ENCODE assay signal across 29 mouse cellular contexts in the genomic region with DNA sequence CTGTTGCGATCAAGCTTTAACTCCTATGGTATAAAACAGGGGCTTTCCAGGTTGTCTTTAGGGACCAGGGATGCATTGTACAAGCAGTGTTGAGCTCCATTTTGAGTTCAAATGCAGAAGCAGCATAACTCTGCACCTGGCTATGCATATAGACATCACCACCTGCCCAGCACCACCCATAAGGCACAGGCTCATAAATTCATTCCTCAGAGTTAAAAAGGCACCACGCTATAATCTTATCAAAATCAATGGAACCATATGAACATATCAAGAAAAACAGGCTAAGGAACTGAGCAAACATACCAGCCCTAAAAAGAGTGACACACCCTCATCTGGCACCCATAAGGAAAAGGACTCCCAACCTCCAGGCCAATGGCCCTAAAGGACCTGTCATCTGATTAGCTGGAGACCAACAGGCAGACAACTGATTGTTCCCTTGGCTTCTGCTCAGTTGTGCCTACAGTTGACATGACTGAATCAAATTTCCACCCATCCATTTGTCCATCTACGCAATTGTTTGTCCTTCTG. TPM values are rescaled to one million over a fixed set of nuclear protein-coding genes. Genes with fewer than 3 reads are reported as not detected.
DNase-seq lines count a peak whose midpoint lies in the region; ATAC-seq lines count a peak whose summit lies in the region.
"Had no signal": no experiment of that assay in that cellular context is flagged by ENCODE, and none has a peak within 500 bp of the region (broad histone marks: within the 10 kb centered on the region; RNA-seq: fewer than 3 reads in every experiment).

No protein-coding gene starts in this region.

- no peak overlapping the region for H3K27ac ChIP-seq in intestine, embryonic 16.5 days (ENCODE audit: low read length)
- no peak overlapping the region for H3K27ac ChIP-seq in neural tube, embryonic 15.5 days (replicated peaks)
- H3K27ac ChIP-seq: forebrain, embryonic 12.5 days; forebrain, embryonic 15.5 days; heart, adult 2 months; heart, embryonic 10.5 days; heart, embryonic 13.5 days; hindbrain, embryonic 12.5 days had no signal

- intact Hi-C loops in heart, postnatal 36 days (cut with DNase I), result no loop called here

- H3K9ac ChIP-seq in intestine, embryonic 16.5 days (ENCODE audit: low read depth, low read length), result no peak overlapping the region
- no peak overlapping the region for H3K9ac ChIP-seq in neural tube, embryonic 15.5 days (replicated peaks)
- H3K9ac ChIP-seq: forebrain, embryonic 12.5 days; forebrain, embryonic 15.5 days; heart, embryonic 13.5 days; hindbrain, embryonic 12.5 days had no signal

- H3K27me3 ChIP-seq in intestine, embryonic 16.5 days (replicated peaks; ENCODE audit: control insufficient read depth, insufficient read depth, low read length), result no peaks in the 10 kb centered on the region
- no peaks in the 10 kb centered on the region for H3K27me3 ChIP-seq in neural tube, embryonic 15.5 days (replicated peaks)
- H3K27me3 ChIP-seq: forebrain, embryonic 12.5 days; forebrain, embryonic 15.5 days; heart, embryonic 13.5 days; hindbrain, embryonic 12.5 days had no signal

- peaks cover 3% of the 10 kb centered on the region; the same call in 1 of the 2 replicates for H3K9me3 ChIP-seq in intestine, embryonic 16.5 days (ENCODE audit: control insufficient read depth, low read length)
- H3K9me3 ChIP-seq in neural tube, embryonic 15.5 days (replicated peaks), result peaks cover 8% of the 10 kb centered on the region; the same call in 1 of the 2 replicates
- H3K9me3 ChIP-seq: forebrain, embryonic 15.5 days had no signal

- ATAC-seq in intestine, embryonic 16.5 days, result peak; percentile 95
- 0 out of 2 replicates have a peak, but pooled peaks have one; percentile 29 for ATAC-seq in megakaryocyte progenitor cell, adult 5-6 weeks (replicated peaks; ENCODE audit: poor library complexity)
- ATAC-seq in neural tube, embryonic 15.5 days (ENCODE audit: low FRiP score), result no peak
- ATAC-seq: activated CD4-positive, CD25-positive, alpha-beta regulatory T cell, adult 4 months; forebrain, embryonic 15.5 days; hindbrain, embryonic 16.5 days had no signal

- no peak overlapping the region for H3K4me3 ChIP-seq in intestine, embryonic 16.5 days (ENCODE audit: low read length)
- no peak overlapping the region for H3K4me3 ChIP-seq in neural tube, embryonic 15.5 days (replicated peaks)
- H3K4me3 ChIP-seq: forebrain, embryonic 12.5 days; forebrain, embryonic 15.5 days; heart, adult 2 months; heart, embryonic 10.5 days; heart, embryonic 13.5 days; hindbrain, embryonic 12.5 days had no signal

- H3K36me3 ChIP-seq in intestine, embryonic 16.5 days (ENCODE audit: control insufficient read depth, insufficient read depth, low read length), result no peaks in the 10 kb centered on the region
- no peaks in the 10 kb centered on the region for H3K36me3 ChIP-seq in neural tube, embryonic 15.5 days
- H3K36me3 ChIP-seq: forebrain, embryonic 12.5 days; forebrain, embryonic 15.5 days; heart, embryonic 10.5 days; heart, embryonic 13.5 days; hindbrain, embryonic 12.5 days had no signal

- H3K4me2 ChIP-seq in intestine, embryonic 16.5 days (ENCODE audit: low read depth, low read length), result no peak overlapping the region
- no peak overlapping the region for H3K4me2 ChIP-seq in neural tube, embryonic 15.5 days
- H3K4me2 ChIP-seq: forebrain, embryonic 12.5 days; forebrain, embryonic 15.5 days; heart, embryonic 13.5 days; hindbrain, embryonic 12.5 days had no signal

- WGBS in intestine, embryonic 16.5 days, result 79% methylated on average over 3 of the region's 3 CpGs
- WGBS in neural tube, embryonic 15.5 days, result 94% methylated on average over 3 of the region's 3 CpGs

- no peaks in the 10 kb centered on the region for H3K4me1 ChIP-seq in intestine, embryonic 16.5 days (ENCODE audit: control insufficient read depth, insufficient read depth, low read length)
- no peaks in the 10 kb centered on the region for H3K4me1 ChIP-seq in neural tube, embryonic 15.5 days
- H3K4me1 ChIP-seq: forebrain, embryonic 12.5 days; forebrain, embryonic 15.5 days; heart, embryonic 10.5 days; heart, embryonic 13.5 days; hindbrain, embryonic 12.5 days had no signal

- DNase-seq in heart, adult 11 months, result peak; percentile 53
- DNase-seq in heart, postnatal 36 days, result no peak
- DNase-seq in thymus, adult 18-20 months, result no peak
- no peak for DNase-seq in spleen, adult 12 weeks (ENCODE audit: low spot score)
- DNase-seq in kidney, postnatal 10 days, result no peak
- DNase-seq: adrenal gland, postnatal 10 days; adrenal gland, postnatal 36 days; cerebellum, adult 18-20 months; cerebellum, adult 9-10 months; cerebellum, postnatal 14 days; gastrocnemius, postnatal 25 days; heart, adult 2 months; heart, postnatal 14 days had no signal

RNA-seq across cellular contexts. Expression of a gene that starts 6.9 kb away (rescaled TPM):
- 10 to 100 TPM; 21.3 to 23.1 TPM for total RNA-seq in heart, postnatal 36 days (2021)
- 6.3 and 6.6 TPM in 2 replicates for polyA plus RNA-seq in intestine, embryonic 16.5 days (2015; fragmentation: Nextera tagmentation; extraction: Ambion mirVana)
- total RNA-seq in megakaryocyte progenitor cell, adult 5-6 weeks (2015), result not detected in 2 replicates
- not detected in 2 replicates for total RNA-seq in megakaryocyte progenitor cell, adult 5-6 weeks (2017)
- polyA plus RNA-seq in neural tube, embryonic 15.5 days (2015; fragmentation: Nextera tagmentation; extraction: Ambion mirVana), result 1.1 and 2.8 TPM in 2 replicates
- total RNA-seq: hematopoietic stem cell, adult 5-6 weeks had no signal
- polyA plus RNA-seq: activated CD4-positive, CD25-positive, alpha-beta regulatory T cell, adult 4 months had no signal

RNA-seq across cellular contexts. Expression of a gene that starts 21.0 kb away (rescaled TPM):
- 1 to 10 TPM; 1.4 TPM for total RNA-seq in heart, postnatal 36 days (2021)
- polyA plus RNA-seq in intestine, embryonic 16.5 days (2015; fragmentation: Nextera tagmentation; extraction: Ambion mirVana), result not detected in 2 replicates
- total RNA-seq in megakaryocyte progenitor cell, adult 5-6 weeks (2015), result not detected in 2 replicates
- not detected in 2 replicates for total RNA-seq in megakaryocyte progenitor cell, adult 5-6 weeks (2017)
- polyA plus RNA-seq in neural tube, embryonic 15.5 days (2015; fragmentation: Nextera tagmentation; extraction: Ambion mirVana), result not detected in 2 replicates
- total RNA-seq: ES-E14; hematopoietic stem cell, adult 5-6 weeks had no signal
- polyA plus RNA-seq: activated CD4-positive, CD25-positive, alpha-beta regulatory T cell, adult 4 months; embryonic facial prominence, embryonic 11.5 days; embryonic facial prominence, embryonic 14.5 days; forebrain, embryonic 12.5 days; gonadal fat pad, adult 2 months; heart, adult 2 months; heart, embryonic 10.5 days; heart, embryonic 13.5 days; heart, embryonic 16.5 days; hindbrain, embryonic 12.5 days had no signal

RNA-seq across cellular contexts. Expression of a gene that starts 36.9 kb away (rescaled TPM):
- 10 to 100 TPM; 13.7 TPM for total RNA-seq in heart, postnatal 36 days (2021)
- 5.1 TPM in 2 replicates for polyA plus RNA-seq in intestine, embryonic 16.5 days (2015; fragmentation: Nextera tagmentation; extraction: Ambion mirVana)
- total RNA-seq in megakaryocyte progenitor cell, adult 5-6 weeks (2015), result 2.8 and 3.3 TPM in 2 replicates
- total RNA-seq in megakaryocyte progenitor cell, adult 5-6 weeks (2017), result 3.5 and 4.0 TPM in 2 replicates
- polyA plus RNA-seq in neural tube, embryonic 15.5 days (2015; fragmentation: Nextera tagmentation; extraction: Ambion mirVana), result 0.31 and 1.4 TPM in 2 replicates

RNA-seq across cellular contexts. Expression of a gene that starts 56.2 kb away (rescaled TPM):
- 1 to 10 TPM; 1.2 TPM for total RNA-seq in heart, postnatal 36 days (2021)
- polyA plus RNA-seq in intestine, embryonic 16.5 days (2015; fragmentation: Nextera tagmentation; extraction: Ambion mirVana), result 3.0 and 3.5 TPM in 2 replicates
- total RNA-seq in megakaryocyte progenitor cell, adult 5-6 weeks (2015), result 3.3 and 3.5 TPM in 2 replicates
- total RNA-seq in megakaryocyte progenitor cell, adult 5-6 weeks (2017), result 5.6 and 6.8 TPM in 2 replicates
- 0.40 and 0.69 TPM in 2 replicates for polyA plus RNA-seq in neural tube, embryonic 15.5 days (2015; fragmentation: Nextera tagmentation; extraction: Ambion mirVana)
- polyA plus RNA-seq: activated CD4-positive, CD25-positive, alpha-beta regulatory T cell, adult 4 months had no signal

Comparison
In these comparisons a context has a peak if more than half of its experiments do, and no peak if none do; other contexts are left out.
1. RNA of a gene that starts 6.9 kb away (total RNA-seq): 21.3 to 23.1 TPM in heart, postnatal 36 days; not detected in megakaryocyte progenitor cell, adult 5-6 weeks; every median in the first group is over 10 times any median in the second.